Comparison of ENCODE assay signal across 20 mouse cellular contexts in the genomic region with DNA sequence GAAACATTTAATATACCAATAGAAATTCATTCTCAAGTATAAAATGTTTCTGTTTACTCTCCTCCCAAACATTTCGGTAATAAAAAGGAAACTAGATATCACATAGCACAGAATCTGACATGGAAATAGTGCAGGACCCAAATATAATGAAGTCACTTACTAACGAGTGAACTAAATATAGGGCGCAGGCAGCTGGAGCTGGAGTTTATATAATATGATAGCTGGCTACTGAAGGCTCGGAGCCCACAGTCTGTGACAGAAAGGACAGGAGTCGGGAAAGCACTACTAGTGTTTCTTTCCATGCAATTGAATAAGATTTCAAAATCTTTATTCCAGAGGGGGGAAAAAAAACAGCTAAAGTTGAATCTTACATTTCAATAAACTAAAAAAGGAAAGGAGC. TPM values are rescaled to one million over a fixed set of nuclear protein-coding genes. Genes with fewer than 3 reads are reported as not detected.
DNase-seq lines count a peak whose midpoint lies in the region; ATAC-seq and TF ChIP-seq lines count a peak whose summit lies in the region.
"Had no signal": no experiment of that assay in that cellular context is flagged by ENCODE, and none has a peak within 500 bp of the region (broad histone marks: within the 10 kb centered on the region; RNA-seq: fewer than 3 reads in every experiment).

No protein-coding gene starts in this region.

- H3K4me3 ChIP-seq in gastrocnemius, adult 2 months: peak overlapping the region; percentile 56
- H3K4me3 ChIP-seq in heart, embryonic 13.5 days: no peak overlapping the region
- no peak overlapping the region for H3K4me3 ChIP-seq in olfactory bulb, adult 2 months (ENCODE audit: insufficient read depth, low read depth, low read length)
- H3K4me3 ChIP-seq: forebrain, embryonic 12.5 days; hindbrain, embryonic 10.5 days; limb, embryonic 12.5 days; liver, embryonic 13.5 days; stomach, embryonic 15.5 days had no signal

- no peak for TF ChIP-seq CTCF in gastrocnemius, adult 2 months (IDR thresholded peaks at IDR 0.05)
- TF ChIP-seq CTCF in olfactory bulb, adult 2 months (IDR thresholded peaks at IDR 0.05; ENCODE audit: insufficient read depth, low read depth, low read length): no peak

- intact Hi-C loops in gastrocnemius, adult 2 months (cut with DNase I): loop anchor here (2.0 kb wide), 2 partner anchors 16 to 24 kb away; no protein-coding TSS in a partner anchor
- intact Hi-C loops in left cerebral cortex, postnatal 10 days (cut with DNase I): no loop called here

- no peak for ATAC-seq in heart, embryonic 13.5 days (ENCODE audit: extremely low read depth, insufficient number of reproducible peaks, low FRiP score, low TSS enrichment)

- H3K9me3 ChIP-seq in heart, embryonic 13.5 days: no peaks in the 10 kb centered on the region
- H3K9me3 ChIP-seq: forebrain, embryonic 12.5 days; hindbrain, embryonic 10.5 days; limb, embryonic 12.5 days; liver, embryonic 13.5 days; stomach, embryonic 15.5 days had no signal

- WGBS in heart, embryonic 13.5 days: 38% methylated on average over 5 of the region's 5 CpGs
- WGBS in olfactory bulb, adult 2 months: 20% methylated on average over 5 of the region's 5 CpGs

- peak overlapping the region; percentile 94 for H3K27ac ChIP-seq in gastrocnemius, adult 2 months
- peak overlapping the region; percentile 96 for H3K27ac ChIP-seq in heart, embryonic 13.5 days (replicated peaks)
- 0 out of 2 replicates have a peak overlapping the region, but pooled peaks have one; percentile 73 for H3K27ac ChIP-seq in olfactory bulb, adult 2 months (ENCODE audit: insufficient read depth, low read depth, low read length)
- H3K27ac ChIP-seq: forebrain, embryonic 12.5 days; hindbrain, embryonic 10.5 days; limb, embryonic 12.5 days; liver, embryonic 13.5 days; stomach, embryonic 15.5 days had no signal

- no peak for TF ChIP-seq POLR2A in olfactory bulb, adult 2 months (IDR thresholded peaks at IDR 0.05; ENCODE audit: insufficient read depth, low read depth, low read length)

- H3K4me1 ChIP-seq in heart, embryonic 13.5 days: peaks cover 73% of the 10 kb centered on the region
- H3K4me1 ChIP-seq in olfactory bulb, adult 2 months (ENCODE audit: control insufficient read depth, insufficient read depth, low read length): no peaks in the 10 kb centered on the region
- H3K4me1 ChIP-seq: forebrain, embryonic 12.5 days; hindbrain, embryonic 10.5 days; stomach, embryonic 15.5 days had no signal

- peak; percentile 55 for DNase-seq in gastrocnemius, adult 2 months
- DNase-seq in gastrocnemius, postnatal 25 days: no peak
- DNase-seq in left cerebral cortex, adult 9 months (ENCODE audit: low spot score in 2 of 2): peak; percentile 37 to 53
- no peak for DNase-seq in left cerebral cortex, postnatal 10 days (ENCODE audit: extremely low spot score in 1 of 2, low spot score in 2 of 2)
- no peak for DNase-seq in ovary, adult 18-20 months (ENCODE audit: low spot score)
- no peak for DNase-seq in kidney, adult 9 months
- DNase-seq: adrenal gland, postnatal 25 days; cerebellum, adult 9-10 months; embryo, embryonic 11 days; kidney, adult 8-10 months; kidney, postnatal 4 days; liver, embryonic 13.5 days; midbrain, embryonic 14.5 days had no signal

- peaks cover 18% of the 10 kb centered on the region for H3K36me3 ChIP-seq in heart, embryonic 13.5 days
- H3K36me3 ChIP-seq: forebrain, embryonic 12.5 days; stomach, embryonic 15.5 days had no signal

- no peaks in the 10 kb centered on the region for H3K27me3 ChIP-seq in heart, embryonic 13.5 days (replicated peaks)
- H3K27me3 ChIP-seq: forebrain, embryonic 12.5 days; limb, embryonic 12.5 days; liver, embryonic 13.5 days; stomach, embryonic 15.5 days had no signal

- peak overlapping the region; percentile 59 for H3K4me2 ChIP-seq in heart, embryonic 13.5 days
- H3K4me2 ChIP-seq: forebrain, embryonic 12.5 days; limb, embryonic 12.5 days; liver, embryonic 13.5 days; stomach, embryonic 15.5 days had no signal

- peak overlapping the region; percentile 81 for H3K9ac ChIP-seq in heart, embryonic 13.5 days
- H3K9ac ChIP-seq: forebrain, embryonic 12.5 days; limb, embryonic 12.5 days; liver, embryonic 13.5 days; stomach, embryonic 15.5 days had no signal

RNA-seq across cellular contexts. Expression of a gene that starts 25.8 kb away (rescaled TPM):
- total RNA-seq in gastrocnemius, adult 2 months (2021): 100 to 1,000 TPM; 228 to 267 TPM
- total RNA-seq in gastrocnemius, postnatal 25 days (2021): 100 to 1,000 TPM; 158 to 199 TPM
- 10 to 100 TPM; 57.3 to 59.4 TPM for total RNA-seq in left cerebral cortex, postnatal 10 days (2021)
- polyA plus RNA-seq in heart, embryonic 13.5 days (2015; fragmentation: Nextera tagmentation; extraction: Ambion mirVana): 29.9 and 30.6 TPM in 2 replicates
- polyA plus RNA-seq in olfactory bulb, adult 2 months (2012; ENCODE audit: insufficient read depth, insufficient read length, low replicate concordance, missing spikeins): 61.3 TPM in 1 of 2 replicates, not detected in the other

RNA-seq across cellular contexts. Expression of a gene that starts 57.6 kb away (rescaled TPM):
- 1 to 10 TPM; 1.3 to 1.9 TPM for total RNA-seq in gastrocnemius, adult 2 months (2021)
- total RNA-seq in gastrocnemius, postnatal 25 days (2021): 1 to 10 TPM in 1 of 2 experiments, under 1 TPM in 1; 0.54 to 1.5 TPM
- total RNA-seq in left cerebral cortex, postnatal 10 days (2021): 10 to 100 TPM; 94.4 to 99.5 TPM
- polyA plus RNA-seq in heart, embryonic 13.5 days (2015; fragmentation: Nextera tagmentation; extraction: Ambion mirVana): 0.06 and 0.15 TPM in 2 replicates
- polyA plus RNA-seq in olfactory bulb, adult 2 months (2012; ENCODE audit: insufficient read depth, insufficient read length, low replicate concordance, missing spikeins): not detected in 2 replicates
- total RNA-seq: megakaryocyte progenitor cell, adult 5-6 weeks had no signal

Comparison
In these comparisons a context has a peak if more than half of its experiments do, and no peak if none do; other contexts are left out.
1. DNase-seq: peak in gastrocnemius, adult 2 months (single experiment) and left cerebral cortex, adult 9 months (2 of 2); none in gastrocnemius, postnatal 25 days (single experiment), left cerebral cortex, postnatal 10 days (0 of 2), ovary, adult 18-20 months (single experiment) and kidney, adult 9 months (single experiment).
2. RNA of a gene that starts 57.6 kb away (total RNA-seq): 94.4 to 99.5 TPM in left cerebral cortex, postnatal 10 days; 1.3 to 1.9 TPM in gastrocnemius, adult 2 months and 0.54 to 1.5 TPM in gastrocnemius, postnatal 25 days; every median in the first group is over 10 times any median in the second.
3. Peak in every context shown above with its lines, with median percentiles within 50 percentile points of each other: H3K27ac ChIP-seq.